Mouse (Mus musculus) C2C12 (cell line): ENCODE results near the gene Aldh1a7. TPM values are rescaled to one million over a fixed set of nuclear protein-coding genes. Genes with fewer than 3 reads are reported as not detected.

Experiments used
- H3K27me3 ChIP-seq: one replicate; pipeline ENCODE4 v1.6.1; 2011; ENCODE audit not compliant: control insufficient read depth, insufficient read depth, insufficient read length
- H3K36me3 ChIP-seq: one replicate; pipeline ENCODE4 v1.6.1; 2011; ENCODE audit not compliant: control insufficient read depth, insufficient read depth
- H3K4me3 ChIP-seq: one replicate; pipeline ENCODE4 v1.5.1; 2011; ENCODE audit warnings: mild to moderate bottlenecking, control low read depth; ENCODE audit not compliant: poor library complexity, insufficient read depth, severe bottlenecking
- H3K79me2 ChIP-seq: one replicate; pipeline ENCODE4 v1.6.1; 2011; ENCODE audit not compliant: control insufficient read depth, insufficient read depth
- H3K79me3 ChIP-seq: one replicate; pipeline ENCODE4 v1.6.1; 2011; ENCODE audit warnings: low read depth, control low read depth
- H3ac ChIP-seq: one replicate; pipeline ENCODE3; 2011; ENCODE audit warnings: low read depth; ENCODE audit not compliant: control insufficient read depth, insufficient read length
- CEBPB ChIP-seq: IDR thresholded peaks from one replicate; pipeline ENCODE4 v1.6.1; 2011; ENCODE audit warnings: low read depth, mild to moderate bottlenecking, control low read depth, moderate library complexity
- CTCF ChIP-seq: IDR thresholded peaks from one replicate; pipeline ENCODE4 v1.5.1; 2011; ENCODE audit not compliant: control insufficient read depth, insufficient read depth, insufficient read length
- FOSL1 ChIP-seq: IDR thresholded peaks from one replicate; pipeline ENCODE4 v1.8.0; 2011; ENCODE audit warnings: mild to moderate bottlenecking, low read length; ENCODE audit not compliant: poor library complexity, insufficient read depth, severe bottlenecking
- MAX ChIP-seq: IDR thresholded peaks from one replicate; pipeline ENCODE4 v1.6.1; 2011; ENCODE audit warnings: mild to moderate bottlenecking, control low read depth
- MYOD1 ChIP-seq: IDR thresholded peaks from one replicate; pipeline ENCODE4 v1.6.1; 2011; ENCODE audit warnings: low read depth; ENCODE audit not compliant: control insufficient read depth, insufficient read length
- MYOG ChIP-seq: IDR thresholded peaks from one replicate; pipeline ENCODE4 v1.6.1; 2011; ENCODE audit not compliant: control insufficient read depth, insufficient read length; ENCODE audit errors: extremely low read depth
- USF1 ChIP-seq: IDR thresholded peaks from one replicate; pipeline ENCODE4 v1.6.1; 2011; ENCODE audit warnings: low read depth, mild to moderate bottlenecking, control low read depth, moderate library complexity
- polyA plus RNA-seq: library from polyadenylated mRNA; unstranded; fragments of >200 nt; fragmentation: generic; extraction: Trizol; gene quantifications from one replicate; pipeline ENCODE4 v1.2.1, GENCODE M21; 2012; ENCODE audit warnings: missing spikeins

Gene Aldh1a7
- polyA plus RNA-seq, 1 experiment, result not detected

DNA sequence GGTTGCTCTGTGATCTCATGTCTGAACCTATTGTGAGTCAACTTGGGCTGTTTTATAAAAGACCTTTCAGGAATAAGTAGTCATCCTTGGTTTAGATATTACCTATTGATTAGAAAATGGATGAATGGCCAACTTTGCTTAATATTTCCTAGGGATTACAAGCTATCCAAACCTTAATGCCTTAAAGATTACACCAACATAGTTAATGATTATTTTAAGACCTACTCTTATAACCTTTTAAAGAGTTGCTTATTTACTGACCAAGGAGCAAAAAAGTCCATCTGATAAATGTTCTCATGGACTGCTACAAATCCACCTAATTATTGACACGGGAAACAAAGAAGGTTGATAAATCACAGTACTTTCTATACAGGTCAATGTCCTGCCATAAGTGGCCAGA is 17.3 kb upstream of the Aldh1a7 start:
- no peak overlapping the region for H3K4me3 ChIP-seq
- TF ChIP-seq CTCF (no peak), MAX (no peak), CEBPB (no peak), MYOD1 (no peak), FOSL1 (no peak), USF1 (no peak), MYOG (no peak)
- no peaks in the 10 kb centered on the region for H3K36me3 ChIP-seq
- no peak overlapping the region for H3ac ChIP-seq
- no peaks in the 10 kb centered on the region for H3K27me3 ChIP-seq
- H3K79me3 ChIP-seq, result no peaks in the 10 kb centered on the region
- H3K79me2 ChIP-seq, result no peaks in the 10 kb centered on the region

DNA sequence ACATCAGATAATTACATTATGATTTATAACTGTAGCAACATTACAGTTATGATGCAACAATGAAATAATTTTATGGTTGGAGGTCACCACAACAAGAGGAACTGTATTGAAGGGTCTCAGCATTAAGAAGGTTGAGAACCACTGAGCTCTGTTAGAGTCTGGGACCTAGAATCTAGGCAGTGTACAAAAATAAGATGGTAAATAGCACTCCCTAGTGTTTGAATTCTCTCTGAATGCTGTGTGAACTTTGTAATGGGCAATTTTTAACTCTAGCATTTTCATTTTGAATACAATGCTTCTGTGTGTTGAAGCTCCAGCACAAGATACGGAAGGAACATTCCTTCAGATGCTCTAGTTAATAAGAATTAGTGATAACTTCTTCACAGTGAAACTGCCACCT is 916 bp upstream of the Aldh1a7 start:
- Histone ChIP-seq H3K79me3 (no peaks in the 10 kb centered on the region), H3K36me3 (no peaks in the 10 kb centered on the region), H3K79me2 (no peaks in the 10 kb centered on the region), H3ac (no peak overlapping the region), H3K4me3 (no peak overlapping the region), H3K27me3 (no peaks in the 10 kb centered on the region)
- TF ChIP-seq MYOD1 (no peak), USF1 (no peak), MYOG (no peak), CEBPB (no peak), CTCF (no peak), MAX (no peak), FOSL1 (no peak)

- no peaks in the 10 kb centered on the region for H3K36me3 ChIP-seq
- no peaks in the 10 kb centered on the region for H3K27me3 ChIP-seq
- H3ac ChIP-seq, result no peak overlapping the region
- no peaks in the 10 kb centered on the region for H3K79me2 ChIP-seq
- no peaks in the 10 kb centered on the region for H3K79me3 ChIP-seq
- no peak overlapping the region for H3K4me3 ChIP-seq
- TF ChIP-seq MYOG, result no peak
- no peak for TF ChIP-seq FOSL1
- TF ChIP-seq USF1, result no peak
- TF ChIP-seq MYOD1, result no peak
- no peak for TF ChIP-seq CEBPB
- TF ChIP-seq MAX, result no peak
- no peak for TF ChIP-seq CTCF
These were observed 4.4 kb downstream of the Aldh1a7 start for GRCm38 (mm10) chr19:20722913-20723312.

DNA sequence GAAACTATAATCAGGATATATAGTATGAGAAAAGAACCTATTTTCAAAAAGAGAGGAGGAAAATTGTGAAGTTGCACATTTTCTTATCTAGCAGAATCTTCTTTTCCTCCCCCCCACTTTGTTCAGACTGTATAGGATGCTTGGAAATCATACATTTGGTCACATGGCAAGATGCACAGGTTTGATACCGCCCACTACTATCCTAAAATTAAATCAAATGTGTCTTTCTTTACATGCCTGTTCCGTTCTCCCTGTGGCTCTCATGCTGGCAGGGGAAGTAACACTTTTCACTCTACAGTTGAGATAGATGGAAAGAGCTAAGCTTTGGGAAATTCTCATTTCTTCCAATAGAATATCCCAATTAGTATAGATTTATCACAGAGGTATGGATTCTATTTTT is 7.1 kb downstream of the Aldh1a7 start:
- Histone ChIP-seq H3K27me3 (no peaks in the 10 kb centered on the region), H3K4me3 (no peak overlapping the region), H3K79me2 (no peaks in the 10 kb centered on the region), H3K36me3 (no peaks in the 10 kb centered on the region), H3ac (no peak overlapping the region), H3K79me3 (no peaks in the 10 kb centered on the region)
- TF ChIP-seq CTCF, result no peak
- TF ChIP-seq MYOG, result no peak
- TF ChIP-seq USF1, result no peak
- TF ChIP-seq CEBPB, result no peak
- TF ChIP-seq MAX, result no peak
- no peak for TF ChIP-seq MYOD1
- no peak for TF ChIP-seq FOSL1

- no peak overlapping the region for H3K4me3 ChIP-seq
- H3K79me3 ChIP-seq, result no peaks in the 10 kb centered on the region
- H3K79me2 ChIP-seq, result no peaks in the 10 kb centered on the region
- no peak overlapping the region for H3ac ChIP-seq
- no peaks in the 10 kb centered on the region for H3K36me3 ChIP-seq
- TF ChIP-seq MYOD1 (no peak), MYOG (no peak), CEBPB (no peak), CTCF (no peak), MAX (no peak), FOSL1 (no peak), USF1 (no peak)
- H3K27me3 ChIP-seq, result no peaks in the 10 kb centered on the region
These were observed 11.7 kb downstream of the Aldh1a7 start for GRCm38 (mm10) chr19:20715617-20716016.

- Histone ChIP-seq H3K79me2 (no peaks in the 10 kb centered on the region), H3K36me3 (no peaks in the 10 kb centered on the region)
These were observed 12.3 kb downstream of the Aldh1a7 start for GRCm38 (mm10) chr19:20715093-20715492.

More at GRCm38 (mm10) chr19:20715093-20715492, 12.3 kb downstream of the Aldh1a7 start:
- H3ac ChIP-seq, result no peak overlapping the region
- no peaks in the 10 kb centered on the region for H3K27me3 ChIP-seq
- H3K4me3 ChIP-seq, result no peak overlapping the region
- no peak for TF ChIP-seq USF1
- no peak for TF ChIP-seq MAX
- no peak for TF ChIP-seq MYOG
- no peaks in the 10 kb centered on the region for H3K79me3 ChIP-seq
